Mouse (Mus musculus) liver, embryonic 12.5 days (tissue): ENCODE data around the gene Hoxa3. TPM values are rescaled to one million over a fixed set of nuclear protein-coding genes. Genes with fewer than 3 reads are reported as not detected.

ENCODE experiments used
- ATAC-seq: fragments of 200-750 bp; cut with Nextera tagmentation; 2 replicates; pipeline ENCODE4 v1.8.0; 2017; ENCODE audit warnings: moderate number of reproducible peaks, mild to moderate bottlenecking, moderate library complexity
- H3K27ac ChIP-seq: fragments of 300-500 bp; sonication (generic); 2 replicates; pipeline ENCODE4 v1.5.1; 2016; ENCODE audit warnings: mild to moderate bottlenecking
- H3K27me3 ChIP-seq: fragments of 300-500 bp; sonication (generic); replicated peaks from 2 replicates; pipeline ENCODE4 v1.6.1; 2016; ENCODE audit warnings: mild to moderate bottlenecking, moderate library complexity
- H3K36me3 ChIP-seq: fragments of 300-500 bp; sonication (generic); 2 replicates; pipeline ENCODE4 v1.6.1; 2016; ENCODE audit warnings: mild to moderate bottlenecking, moderate library complexity
- H3K4me1 ChIP-seq: fragments of 300-500 bp; sonication (generic); 2 replicates; pipeline ENCODE4 v1.6.1; 2016
- H3K4me2 ChIP-seq: fragments of 300-500 bp; sonication (generic); 2 replicates; pipeline ENCODE4 v1.6.1; 2016; ENCODE audit warnings: mild to moderate bottlenecking, moderate library complexity
- H3K4me3 ChIP-seq: fragments of 300-500 bp; sonication (generic); 2 replicates; pipeline ENCODE4 v1.5.1; 2016; ENCODE audit warnings: mild to moderate bottlenecking, moderate library complexity
- H3K9ac ChIP-seq: fragments of 300-500 bp; sonication (generic); 2 replicates; pipeline ENCODE4 v1.6.1; 2016; ENCODE audit warnings: mild to moderate bottlenecking, moderate library complexity
- H3K9me3 ChIP-seq: fragments of 300-500 bp; sonication (generic); replicated peaks from 2 replicates; pipeline ENCODE4 v1.6.1; 2016; ENCODE audit warnings: mild to moderate bottlenecking, moderate library complexity
- WGBS: fragments of 180-500 bp; shearing (Covaris S2); methylation state at CpG from one replicate; pipeline ENCODE4 v1.1.7; 2016; ENCODE audit not compliant: insufficient replicate concordance; 5-methylcytosine and 5-hydroxymethylcytosine counted together
- polyA plus RNA-seq: library from polyadenylated mRNA; unstranded; fragments of >200 nt; fragmentation: Nextera tagmentation; extraction: Ambion mirVana; gene quantifications from 2 replicates; pipeline ENCODE4 v1.2.1, GENCODE M21; 2016

The Hoxa3 gene
- polyA plus RNA-seq, 1 experiment from 2014 or later, result 0.97 TPM

DNA sequence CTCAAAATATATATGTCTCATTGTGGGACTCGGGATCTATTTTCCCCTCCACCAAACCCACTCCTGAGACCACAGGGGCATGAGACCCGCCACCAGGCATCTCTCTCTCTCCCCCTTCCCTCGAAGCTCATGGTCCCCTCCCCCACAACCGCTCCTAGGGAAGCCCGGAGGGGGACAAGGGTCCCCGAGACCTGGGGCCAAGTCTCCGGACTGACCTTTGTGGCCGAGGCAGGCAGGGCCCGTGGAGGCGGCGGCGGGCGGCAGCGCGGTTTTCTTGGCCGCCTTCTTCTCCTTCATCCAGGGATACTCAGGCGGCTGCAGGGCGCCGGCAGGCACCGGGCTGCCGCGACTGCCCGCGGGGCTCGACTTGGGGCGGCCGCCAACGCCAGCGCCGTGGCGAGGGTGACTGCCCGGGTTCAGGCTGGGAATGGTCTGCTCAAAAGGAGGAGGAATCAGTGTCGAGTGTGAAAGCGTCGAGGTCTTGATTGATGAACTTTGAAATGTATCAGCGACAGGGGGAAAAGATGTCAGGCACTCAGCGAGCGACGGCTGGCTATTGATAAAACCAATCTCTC is 49.0 kb downstream of the Hoxa3 start:
- Histone ChIP-seq H3K9me3 (no peaks in the 10 kb centered on the region), H3K9ac (peak overlapping the region; percentile 52), H3K27ac (peak overlapping the region; percentile 49), H3K4me1 (0 out of 2 replicates have a peak, but pooled peaks cover 3% of the 10 kb centered on the region), H3K36me3 (no peaks in the 10 kb centered on the region), H3K27me3 (peaks cover 98% of the 10 kb centered on the region), H3K4me3 (peak overlapping the region; percentile 37), H3K4me2 (peak overlapping the region; percentile 39)
- no peak for ATAC-seq
- WGBS, result under 1% methylated on average over 39 of the region's 39 CpGs

DNA sequence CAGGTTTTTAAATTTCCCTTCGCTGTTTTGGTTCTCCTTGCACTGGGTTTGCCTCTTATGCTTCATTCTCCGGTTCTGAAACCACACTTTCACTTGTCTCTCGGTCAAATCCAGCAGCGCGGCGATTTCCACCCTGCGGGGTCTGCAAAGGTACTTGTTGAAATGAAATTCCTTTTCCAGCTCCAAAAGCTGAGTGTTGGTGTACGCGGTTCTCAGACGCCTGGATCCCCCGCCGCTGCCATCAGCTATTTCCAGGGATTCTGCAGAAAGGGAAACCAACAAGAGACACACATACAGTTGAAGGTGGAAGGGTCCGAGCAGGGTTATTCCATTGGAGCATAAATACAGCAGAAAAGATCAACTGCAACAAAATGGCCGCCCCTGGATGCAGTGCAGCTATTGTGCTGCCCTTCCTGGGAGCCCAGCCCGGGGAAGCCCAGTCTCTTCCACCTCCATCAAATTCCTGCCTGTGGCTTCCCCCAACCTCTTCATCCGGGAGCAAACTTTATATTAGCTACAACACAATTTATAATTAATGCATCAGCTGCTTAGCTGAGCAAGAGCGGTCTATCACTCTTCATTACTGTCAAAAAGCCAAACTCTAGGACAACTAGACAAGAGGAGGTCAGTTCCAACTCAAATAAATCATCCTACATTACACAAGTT is 49.6 kb downstream of the Hoxa3 start:
- Histone ChIP-seq H3K4me3 (peak overlapping the region; percentile 19), H3K4me2 (peak overlapping the region; percentile 39), H3K36me3 (no peaks in the 10 kb centered on the region), H3K9ac (0 out of 2 replicates have a peak overlapping the region, but pooled peaks have one; percentile 19), H3K9me3 (no peaks in the 10 kb centered on the region), H3K4me1 (peaks cover 6% of the 10 kb centered on the region), H3K27me3 (peaks cover 98% of the 10 kb centered on the region), H3K27ac (peak overlapping the region; percentile 49)
- ATAC-seq, result no peak
- 8% methylated on average over 17 of the region's 17 CpGs for WGBS

GRCm38 (mm10) chr6:52162611-52163365 is 50.3 kb downstream of the Hoxa3 start:
- Histone ChIP-seq H3K36me3 (no peaks in the 10 kb centered on the region), H3K9ac (0 out of 2 replicates have a peak overlapping the region, but pooled peaks have one; percentile 19), H3K4me1 (peaks cover 8% of the 10 kb centered on the region), H3K4me2 (peak overlapping the region; percentile 39), H3K27me3 (peaks cover 98% of the 10 kb centered on the region), H3K9me3 (no peaks in the 10 kb centered on the region), H3K4me3 (peak overlapping the region; percentile 19), H3K27ac (peak overlapping the region; percentile 49)
- ATAC-seq, result no peak
- WGBS, result 10% methylated on average over 14 of the region's 14 CpGs

DNA sequence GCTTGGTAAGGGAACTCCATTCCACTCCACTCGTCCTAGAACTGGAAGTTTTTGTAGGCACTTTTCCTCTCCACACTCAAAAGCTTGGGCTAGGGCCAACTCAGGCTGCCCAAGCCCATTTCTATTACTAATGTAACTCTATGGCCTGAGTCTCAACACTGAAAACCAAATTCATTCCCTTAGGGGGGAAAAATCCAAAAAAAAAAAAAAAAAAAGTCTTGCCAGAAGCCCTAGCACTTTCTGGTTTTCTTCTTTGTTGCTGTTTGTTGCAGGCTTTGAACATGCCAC is 51.1 kb downstream of the Hoxa3 start:
- Histone ChIP-seq H3K27ac (no peak overlapping the region), H3K9ac (no peak overlapping the region), H3K4me3 (no peak overlapping the region), H3K4me1 (peaks cover 8% of the 10 kb centered on the region), H3K36me3 (no peaks in the 10 kb centered on the region), H3K27me3 (peaks cover 98% of the 10 kb centered on the region), H3K4me2 (no peak overlapping the region; the same call in 1 of the 2 replicates), H3K9me3 (no peaks in the 10 kb centered on the region)
- ATAC-seq, result no peak
- 24% methylated on average over 1 of the region's 1 CpGs for WGBS

DNA sequence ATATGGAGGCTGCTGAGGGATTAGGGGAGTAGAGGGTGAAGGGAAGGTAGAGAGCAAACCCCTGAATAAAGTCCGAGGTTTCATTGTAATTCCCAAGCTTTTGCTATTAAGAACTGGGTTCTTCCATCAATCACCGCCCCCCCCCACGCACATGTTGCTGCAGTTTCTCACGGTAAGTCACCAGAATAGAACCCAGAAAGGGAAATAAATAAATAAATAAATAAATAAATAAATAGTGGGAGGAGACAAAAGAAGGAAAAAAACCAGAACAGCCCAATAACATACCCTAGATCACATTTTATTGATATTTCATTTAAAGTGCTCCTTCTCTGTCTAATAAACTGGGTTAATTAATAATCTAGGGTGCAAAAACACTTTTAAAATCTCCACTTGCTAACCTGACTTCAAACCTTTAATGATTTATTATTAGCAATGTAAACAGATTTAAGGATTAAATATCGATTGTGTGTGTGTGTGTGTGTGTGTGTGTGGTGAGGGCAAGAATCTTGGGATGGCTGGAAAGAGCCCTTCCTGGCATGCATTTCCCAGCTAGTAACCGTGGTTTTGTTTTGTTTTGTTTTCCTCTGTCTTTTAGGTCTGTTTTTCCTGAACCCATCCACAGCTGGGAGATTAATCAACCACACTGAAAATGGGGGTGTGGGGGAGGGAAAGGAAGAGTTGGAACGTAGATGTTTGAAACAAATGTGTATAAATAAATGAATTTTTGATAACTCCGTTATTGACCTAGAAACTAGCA is 51.6 kb downstream of the Hoxa3 start:
- H3K9ac ChIP-seq, result no peak overlapping the region
- H3K27me3 ChIP-seq, result peaks cover 98% of the 10 kb centered on the region
- 24% methylated on average over 8 of the region's 8 CpGs for WGBS
- H3K4me3 ChIP-seq, result no peak overlapping the region
- no peak for ATAC-seq
- H3K9me3 ChIP-seq, result no peaks in the 10 kb centered on the region
- 0 out of 2 replicates have a peak overlapping the region, but pooled peaks have one; percentile 45 for H3K27ac ChIP-seq
- H3K4me2 ChIP-seq, result peak overlapping the region; percentile 78
- no peaks in the 10 kb centered on the region for H3K36me3 ChIP-seq
- peaks cover 8% of the 10 kb centered on the region for H3K4me1 ChIP-seq

GRCm38 (mm10) chr6:52160511-52161335 is 52.4 kb downstream of the Hoxa3 start:
- H3K4me1 ChIP-seq, result peaks cover 8% of the 10 kb centered on the region
- peak overlapping the region; percentile 64 for H3K27ac ChIP-seq
- H3K27me3 ChIP-seq, result peaks cover 98% of the 10 kb centered on the region
- H3K9ac ChIP-seq, result peak overlapping the region; percentile 31; the same call in 1 of the 2 replicates
- peak overlapping the region; percentile 61 for H3K4me3 ChIP-seq
- ATAC-seq, result no peak
- no peaks in the 10 kb centered on the region for H3K36me3 ChIP-seq
- H3K9me3 ChIP-seq, result no peaks in the 10 kb centered on the region
- 14% methylated on average over 30 of the region's 30 CpGs for WGBS
- H3K4me2 ChIP-seq, result peak overlapping the region; percentile 78

- Histone ChIP-seq H3K36me3 (no peaks in the 10 kb centered on the region), H3K27me3 (peaks cover 98% of the 10 kb centered on the region), H3K4me1 (peaks cover 8% of the 10 kb centered on the region), H3K27ac (peak overlapping the region; percentile 64), H3K9me3 (no peaks in the 10 kb centered on the region), H3K4me3 (peak overlapping the region; percentile 61), H3K4me2 (peak overlapping the region; percentile 78), H3K9ac (no peak overlapping the region)
- WGBS, result 11% methylated on average over 9 of the region's 9 CpGs
- no peak for ATAC-seq
Observed at GRCm38 (mm10) chr6:52159979-52160378, 53.2 kb downstream of the Hoxa3 start.

GRCm38 (mm10) chr6:52159164-52159761 is 53.9 kb downstream of the Hoxa3 start:
- WGBS, result 15% methylated on average over 12 of the region's 12 CpGs
- Histone ChIP-seq H3K9ac (0 out of 2 replicates have a peak overlapping the region, but pooled peaks have one; percentile 17), H3K36me3 (no peaks in the 10 kb centered on the region), H3K27me3 (peaks cover 98% of the 10 kb centered on the region), H3K4me2 (peak overlapping the region; percentile 78), H3K4me1 (peaks cover 8% of the 10 kb centered on the region), H3K4me3 (peak overlapping the region; percentile 61), H3K27ac (peak overlapping the region; percentile 71), H3K9me3 (no peaks in the 10 kb centered on the region)
- no peak for ATAC-seq

DNA sequence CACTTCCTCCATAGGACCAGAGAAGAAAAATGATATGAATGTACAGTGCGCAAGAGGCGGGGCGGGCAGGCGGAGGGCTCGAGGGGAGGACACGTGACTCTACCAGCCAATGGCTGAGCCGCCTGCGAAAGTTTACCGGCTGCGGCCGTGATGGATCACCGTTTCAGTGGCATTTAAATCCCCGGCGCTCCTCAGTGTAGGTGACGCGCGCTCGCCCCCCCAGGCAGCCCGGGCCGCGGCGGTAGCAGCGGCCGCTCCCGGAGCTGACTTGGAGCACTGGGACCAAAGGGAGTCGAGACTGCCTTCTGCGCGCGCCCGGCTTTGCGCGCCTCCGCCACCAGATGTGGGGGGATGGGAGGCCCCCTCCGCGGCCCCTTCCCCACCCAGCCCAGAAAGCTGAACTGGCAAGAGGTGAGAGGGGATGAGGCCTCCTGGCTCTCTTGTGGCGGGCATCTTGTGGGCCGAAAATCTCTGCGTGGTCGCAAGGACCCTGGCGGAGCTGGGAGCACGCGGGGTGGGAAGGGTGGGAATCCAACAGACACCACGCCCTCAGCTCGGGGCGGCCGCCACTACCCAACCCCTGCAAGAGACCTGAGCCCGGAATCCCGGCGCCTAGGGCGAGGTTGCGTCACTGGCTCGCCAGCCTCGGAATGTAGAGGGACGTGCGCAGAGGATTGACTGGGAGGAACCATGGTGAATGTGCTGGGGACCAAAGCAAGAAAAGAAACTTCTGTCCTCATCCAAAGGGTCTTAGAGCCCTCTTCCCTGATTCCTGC is 54.7 kb downstream of the Hoxa3 start, which contains the start of gene Hoxa1:
Gene Hoxa1, minus strand, starts transcription at position 42 of the 776 bp plus-strand sequence.
- Histone ChIP-seq H3K4me3 (peak within 1 kb of the TSS; percentile 61), H3K4me1 (peaks cover 8% of the 10 kb centered on the region), H3K9me3 (no peaks in the 10 kb centered on the region), H3K4me2 (peak within 1 kb of the TSS; percentile 78), H3K9ac (peak within 1 kb of the TSS; percentile 60), H3K27me3 (peaks cover 98% of the 10 kb centered on the region), H3K27ac (peak within 1 kb of the TSS; percentile 71), H3K36me3 (no peaks in the 10 kb centered on the region)
- under 1% methylated on average over 55 of the region's 55 CpGs for WGBS
- peak; percentile 57 for ATAC-seq
